Mouse (Mus musculus): Measurements from ENCODE around the gene Clca2. TPM values are rescaled to one million over a fixed set of nuclear protein-coding genes. Genes with fewer than 3 reads are reported as not detected.

Gene Clca2
- polyA plus RNA-seq, 1 experiment = not detected

GRCm38 (mm10) chr3:145119425-145119824, 20.2 kb upstream of the Clca2 start:
- Histone ChIP-seq H3K36me3 (ENCODE audit: control insufficient read depth) (no peaks in the 10 kb centered on the region), H3K27me3 (ENCODE audit: control insufficient read depth) (no peaks in the 10 kb centered on the region), H3K9me3 (ENCODE audit: control insufficient read depth, low read length) (no peaks in the 10 kb centered on the region), H3K4me1 (ENCODE audit: control insufficient read depth) (peaks cover 29% of the 10 kb centered on the region), H3K4me3 (replicated peaks) (peak overlapping the region; percentile 85)
- TF ChIP-seq TAL1 (IDR thresholded peaks at IDR 0.05; ENCODE audit: low read length) (no peak), GATA1 (IDR thresholded peaks at IDR 0.05; ENCODE audit: low read length) (no peak)

GRCm38 (mm10) chr3:145119002-145119358, 19.7 kb upstream of the Clca2 start:
- H3K27me3 ChIP-seq (ENCODE audit: control insufficient read depth) = no peaks in the 10 kb centered on the region
- H3K4me1 ChIP-seq (ENCODE audit: control insufficient read depth) = peaks cover 29% of the 10 kb centered on the region
- no peak for TF ChIP-seq GATA1 (IDR thresholded peaks at IDR 0.05; ENCODE audit: low read length)
- no peak for TF ChIP-seq TAL1 (IDR thresholded peaks at IDR 0.05; ENCODE audit: low read length)
- H3K36me3 ChIP-seq (ENCODE audit: control insufficient read depth) = no peaks in the 10 kb centered on the region
- no peaks in the 10 kb centered on the region for H3K9me3 ChIP-seq (ENCODE audit: control insufficient read depth, low read length)
- H3K4me3 ChIP-seq (replicated peaks) = peak overlapping the region; percentile 85

- no peaks in the 10 kb centered on the region for H3K9me3 ChIP-seq (ENCODE audit: control insufficient read depth, low read length)
- H3K27me3 ChIP-seq (ENCODE audit: control insufficient read depth) = no peaks in the 10 kb centered on the region
- peak within 1 kb of the TSS; percentile 85 for H3K4me3 ChIP-seq (replicated peaks)
- H3K4me1 ChIP-seq (ENCODE audit: control insufficient read depth) = peaks cover 29% of the 10 kb centered on the region
- TF ChIP-seq GATA1 (IDR thresholded peaks at IDR 0.05; ENCODE audit: low read length) (no peak), TAL1 (IDR thresholded peaks at IDR 0.05; ENCODE audit: low read length) (no peak)
- H3K36me3 ChIP-seq (ENCODE audit: control insufficient read depth) = no peaks in the 10 kb centered on the region
These were observed 19.2 kb upstream of the Clca2 start, which contains the start of gene Odf2l for GRCm38 (mm10) chr3:145118254-145119001. Odf2l (plus strand) TSS chr3:145118588.

- Histone ChIP-seq H3K4me3 (replicated peaks) (peak overlapping the region; percentile 85), H3K9me3 (ENCODE audit: control insufficient read depth, low read length) (no peaks in the 10 kb centered on the region), H3K27me3 (ENCODE audit: control insufficient read depth) (no peaks in the 10 kb centered on the region), H3K4me1 (ENCODE audit: control insufficient read depth) (peaks cover 29% of the 10 kb centered on the region), H3K36me3 (ENCODE audit: control insufficient read depth) (no peaks in the 10 kb centered on the region)
- TF ChIP-seq TAL1 (IDR thresholded peaks at IDR 0.05; ENCODE audit: low read length) = no peak
- TF ChIP-seq GATA1 (IDR thresholded peaks at IDR 0.05; ENCODE audit: low read length) = no peak
These were observed 18.4 kb upstream of the Clca2 start for GRCm38 (mm10) chr3:145117637-145118036.

GRCm38 (mm10) chr3:145115169-145115568, 15.9 kb upstream of the Clca2 start:
- no peak for TF ChIP-seq TAL1 (IDR thresholded peaks at IDR 0.05; ENCODE audit: low read length)
- no peak for TF ChIP-seq GATA1 (IDR thresholded peaks at IDR 0.05; ENCODE audit: low read length)
- Histone ChIP-seq H3K4me3 (replicated peaks) (no peak overlapping the region), H3K4me1 (ENCODE audit: control insufficient read depth) (peaks cover 27% of the 10 kb centered on the region), H3K9me3 (ENCODE audit: control insufficient read depth, low read length) (no peaks in the 10 kb centered on the region), H3K36me3 (ENCODE audit: control insufficient read depth) (no peaks in the 10 kb centered on the region), H3K27me3 (ENCODE audit: control insufficient read depth) (no peaks in the 10 kb centered on the region)

GRCm38 (mm10) chr3:145105773-145106504, 6.7 kb upstream of the Clca2 start:
- Histone ChIP-seq H3K27me3 (ENCODE audit: control insufficient read depth) (no peaks in the 10 kb centered on the region), H3K9me3 (ENCODE audit: control insufficient read depth, low read length) (peaks cover 8% of the 10 kb centered on the region), H3K36me3 (ENCODE audit: control insufficient read depth) (no peaks in the 10 kb centered on the region), H3K4me1 (ENCODE audit: control insufficient read depth) (no peaks in the 10 kb centered on the region), H3K4me3 (replicated peaks) (no peak overlapping the region)
- no peak for TF ChIP-seq TAL1 (IDR thresholded peaks at IDR 0.05; ENCODE audit: low read length)
- no peak for TF ChIP-seq GATA1 (IDR thresholded peaks at IDR 0.05; ENCODE audit: low read length)

- H3K36me3 ChIP-seq (ENCODE audit: control insufficient read depth) = no peaks in the 10 kb centered on the region
- H3K9me3 ChIP-seq (ENCODE audit: control insufficient read depth, low read length) = peaks cover 8% of the 10 kb centered on the region
- H3K4me1 ChIP-seq (ENCODE audit: control insufficient read depth) = no peaks in the 10 kb centered on the region
- no peaks in the 10 kb centered on the region for H3K27me3 ChIP-seq (ENCODE audit: control insufficient read depth)
- TF ChIP-seq GATA1 (IDR thresholded peaks at IDR 0.05; ENCODE audit: low read length) (no peak), TAL1 (IDR thresholded peaks at IDR 0.05; ENCODE audit: low read length) (no peak)
- no peak overlapping the region for H3K4me3 ChIP-seq (replicated peaks)
These were observed 6.0 kb upstream of the Clca2 start for GRCm38 (mm10) chr3:145105076-145105772.

GRCm38 (mm10) chr3:145103770-145104169, 4.5 kb upstream of the Clca2 start:
- Histone ChIP-seq H3K27me3 (ENCODE audit: control insufficient read depth) (no peaks in the 10 kb centered on the region), H3K9me3 (ENCODE audit: control insufficient read depth, low read length) (peaks cover 6% of the 10 kb centered on the region), H3K4me3 (replicated peaks) (no peak overlapping the region), H3K36me3 (ENCODE audit: control insufficient read depth) (no peaks in the 10 kb centered on the region), H3K4me1 (ENCODE audit: control insufficient read depth) (no peaks in the 10 kb centered on the region)
- TF ChIP-seq GATA1 (IDR thresholded peaks at IDR 0.05; ENCODE audit: low read length) = no peak
- TF ChIP-seq TAL1 (IDR thresholded peaks at IDR 0.05; ENCODE audit: low read length) = no peak

GRCm38 (mm10) chr3:145103321-145103720, 4.1 kb upstream of the Clca2 start:
- no peak for TF ChIP-seq GATA1 (IDR thresholded peaks at IDR 0.05; ENCODE audit: low read length)
- no peak for TF ChIP-seq TAL1 (IDR thresholded peaks at IDR 0.05; ENCODE audit: low read length)
- Histone ChIP-seq H3K4me1 (ENCODE audit: control insufficient read depth) (no peaks in the 10 kb centered on the region), H3K27me3 (ENCODE audit: control insufficient read depth) (no peaks in the 10 kb centered on the region), H3K9me3 (ENCODE audit: control insufficient read depth, low read length) (peaks cover 2% of the 10 kb centered on the region), H3K4me3 (replicated peaks) (no peak overlapping the region), H3K36me3 (ENCODE audit: control insufficient read depth) (no peaks in the 10 kb centered on the region)
